Mouse (Mus musculus): ENCODE measurements at regions not wholly inside any gene's neighbourhood (a gene's known extent, or its start where the extent isn't known, plus 50 kb on each side); places are given as distances from the start of the nearest gene placed in this dataset.

DNA sequence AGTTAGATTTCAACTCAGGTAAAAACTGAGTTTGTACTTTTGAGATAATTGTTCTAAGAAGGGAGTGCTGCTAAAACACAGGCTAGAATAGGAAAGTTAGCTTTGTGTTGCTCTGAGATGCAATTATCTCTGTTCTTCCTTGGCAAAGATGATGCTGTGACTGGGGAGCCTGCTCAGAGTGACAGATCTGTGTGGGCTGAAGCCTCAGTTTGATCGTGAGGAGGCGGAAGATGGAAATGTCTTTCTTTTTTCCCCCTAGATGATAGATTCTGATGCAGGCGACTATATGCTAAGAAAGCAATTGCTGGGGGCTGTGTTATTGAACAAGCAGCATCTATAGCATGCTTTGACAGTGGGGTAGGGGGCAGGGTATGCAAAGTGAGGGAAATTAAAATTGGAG, 156.7 kb upstream of the Cypt15 start:
- intact Hi-C loops (cut with DNase I): no loop called here
- DNase-seq (ENCODE audit: extremely low spot score in 1 of 2, low spot score in 2 of 2): peak in 1 of 2 experiments; percentile 27

- peak in 1 of 2 experiments; percentile 23 for DNase-seq (ENCODE audit: extremely low spot score in 1 of 2, low spot score in 2 of 2)
Measured at GRCm38 (mm10) chrX:39229683-39230082, 116.4 kb upstream of the Cypt15 start.

GRCm38 (mm10) chrX:39250148-39250725, 95.8 kb upstream of the Cypt15 start:
- peak in 1 of 2 experiments; percentile 7 for DNase-seq (ENCODE audit: extremely low spot score in 1 of 2, low spot score in 2 of 2)
- intact Hi-C loops (cut with DNase I): no loop called here

More at GRCm38 (mm10) chrX:39229683-39230082, 116.4 kb upstream of the Cypt15 start:
- intact Hi-C loops (cut with DNase I): no loop called here

Data from left cerebral cortex, postnatal 10 days (tissue).